Mouse (Mus musculus) embryo, embryonic 11 days (tissue): ENCODE results near the gene Aco2.

Experiments used
- DNase-seq: peaks from one replicate; pipeline ENCODE4 v3.0.0-alpha.2; 2015

The Aco2 gene

DNA sequence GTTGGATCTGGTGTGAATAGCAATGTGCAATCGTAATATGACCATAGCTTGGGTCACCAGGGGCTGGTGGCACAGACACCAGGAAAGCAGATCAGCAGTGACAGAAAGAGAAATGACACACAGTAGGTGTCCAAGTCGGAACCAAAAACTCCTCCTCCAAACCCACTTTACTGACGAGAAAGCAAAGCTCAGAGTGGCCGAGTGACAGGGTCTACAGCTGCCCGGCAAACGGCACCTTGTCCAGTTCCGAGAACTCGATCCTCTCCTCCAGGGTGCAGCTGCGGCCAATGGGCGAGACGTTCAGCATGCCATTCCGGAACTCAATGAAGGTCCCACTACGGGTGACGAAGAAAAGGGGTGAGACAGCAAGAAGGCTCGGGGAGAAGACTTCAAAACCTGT, 83.3 kb downstream of the Aco2 start:
- no peak for DNase-seq

DNA sequence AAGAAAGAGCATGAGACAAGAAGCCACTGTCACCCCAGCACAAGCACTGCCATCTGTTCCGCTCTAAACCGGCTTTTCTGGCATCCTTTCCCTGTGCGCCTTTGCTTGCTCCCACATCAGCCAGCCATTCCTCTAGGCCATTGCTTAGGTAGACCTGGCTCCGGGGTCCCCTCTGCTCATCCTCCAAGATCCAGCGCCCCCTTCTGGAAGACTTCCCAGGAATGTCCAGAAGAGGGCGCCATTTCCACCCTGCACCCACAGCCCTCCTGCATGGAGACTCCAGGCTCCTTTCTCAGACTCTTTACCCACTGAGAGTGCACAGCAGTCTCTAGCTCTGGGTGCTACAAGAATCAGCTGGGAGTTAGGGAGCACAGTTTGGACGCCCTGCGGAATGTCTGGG, 84.3 kb downstream of the Aco2 start:
- peak; percentile 54 for DNase-seq

DNA sequence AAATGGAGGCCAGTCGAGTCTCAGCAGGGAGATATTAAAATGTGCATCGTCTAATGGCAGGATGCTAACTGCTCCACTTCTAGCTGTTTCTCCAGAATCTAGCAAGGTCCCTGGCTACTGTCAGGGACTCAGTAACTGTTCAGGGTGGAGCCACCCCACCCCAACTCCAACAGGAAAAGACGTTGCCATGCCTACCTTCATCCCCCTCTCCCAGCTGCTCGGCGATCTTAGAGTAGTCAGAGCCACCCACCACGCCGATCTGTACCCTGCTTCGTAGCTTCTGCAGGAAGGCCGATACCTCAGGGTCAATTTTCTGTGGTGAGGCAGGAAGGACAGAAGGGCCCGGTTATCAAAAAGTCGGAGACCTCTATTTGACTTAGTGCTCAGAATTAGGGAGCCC, 85.5 kb downstream of the Aco2 start:
- no peak for DNase-seq

GRCm38 (mm10) chr15:81958906-81959305, 86.8 kb downstream of the Aco2 start:
- no peak for DNase-seq

- peak; percentile 99 for DNase-seq
These were observed 88.3 kb downstream of the Aco2 start, which contains the start of gene Pmm1 for GRCm38 (mm10) chr15:81960171-81961077. Gene Pmm1, minus strand, starts transcription at chr15:81960930.

DNA sequence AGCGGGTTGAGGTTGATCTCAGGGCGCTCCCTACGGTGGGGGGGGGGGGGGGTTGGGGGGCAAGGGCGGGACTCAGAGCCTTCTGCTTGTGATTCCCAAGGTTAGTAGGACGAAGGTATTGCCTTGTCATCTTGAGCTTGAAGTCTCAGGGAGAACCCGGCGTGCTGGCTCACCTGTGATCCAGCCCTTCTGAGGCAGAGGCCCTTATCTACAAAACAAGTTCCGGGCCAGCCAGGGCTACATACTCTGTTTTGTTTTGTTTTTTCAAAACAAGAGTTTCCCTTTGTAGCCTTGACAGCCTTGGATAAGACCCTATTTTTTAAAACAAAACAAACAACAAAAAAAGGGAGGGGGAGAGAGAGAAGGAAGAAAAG, 89.0 kb downstream of the Aco2 start:
- DNase-seq: no peak

- no peak for DNase-seq
These were observed 92.2 kb downstream of the Aco2 start for GRCm38 (mm10) chr15:81964262-81964661.
